Mouse (Mus musculus): ENCODE data around the gene Gm9048. TPM values are rescaled to one million over a fixed set of nuclear protein-coding genes. Genes with fewer than 3 reads are reported as not detected.

The Gm9048 gene
- polyA plus RNA-seq (2012; rRNA removed): not detected in 2 replicates

DNA sequence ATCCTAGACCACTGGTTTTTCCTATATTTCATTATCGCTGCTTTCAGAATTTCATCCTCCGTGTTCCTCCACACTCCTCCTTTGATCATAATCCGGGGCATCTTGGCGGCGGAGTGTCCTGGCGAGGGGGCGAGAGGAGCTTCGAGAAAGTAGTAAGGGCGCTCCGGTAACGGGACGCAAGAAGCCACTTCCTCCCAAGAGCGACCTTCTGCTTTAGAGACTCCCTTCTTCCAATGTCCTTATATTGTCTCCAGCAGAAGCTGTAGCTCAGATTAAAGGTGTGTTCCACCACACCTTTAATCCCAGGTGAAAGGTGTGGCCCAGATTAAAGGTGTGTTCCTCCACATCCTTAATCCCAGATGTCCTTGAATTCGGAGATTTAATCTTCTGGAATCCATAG is at the start of gene Gm9048:
TSS of gene Gm9048 (minus strand) at position 101 of the 400 bp plus-strand sequence.

DNA sequence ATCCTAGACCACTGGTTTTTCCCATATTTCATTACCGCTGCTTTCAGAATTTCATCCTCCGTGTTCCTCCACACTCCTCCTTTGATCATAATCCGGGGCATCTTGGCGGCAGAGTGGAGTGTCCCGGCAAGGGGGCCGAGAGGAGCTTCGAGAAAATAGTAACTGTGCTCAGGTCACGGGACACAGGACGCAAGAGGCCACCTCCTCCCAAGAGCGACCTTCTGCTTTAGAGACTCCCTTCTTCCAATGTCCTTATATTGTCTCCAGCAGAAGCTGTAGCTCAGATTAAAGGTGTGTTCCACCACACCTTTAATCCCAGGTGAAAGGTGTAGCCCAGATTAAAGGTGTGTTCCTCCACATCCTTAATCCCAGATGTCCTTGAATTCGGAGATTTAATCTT is 5.5 kb upstream of the Gm9048 start, which contains the start of gene Gm9049:
TSS of gene Gm9049 (minus strand) at position 101 of the 400 bp plus-strand sequence.

DNA sequence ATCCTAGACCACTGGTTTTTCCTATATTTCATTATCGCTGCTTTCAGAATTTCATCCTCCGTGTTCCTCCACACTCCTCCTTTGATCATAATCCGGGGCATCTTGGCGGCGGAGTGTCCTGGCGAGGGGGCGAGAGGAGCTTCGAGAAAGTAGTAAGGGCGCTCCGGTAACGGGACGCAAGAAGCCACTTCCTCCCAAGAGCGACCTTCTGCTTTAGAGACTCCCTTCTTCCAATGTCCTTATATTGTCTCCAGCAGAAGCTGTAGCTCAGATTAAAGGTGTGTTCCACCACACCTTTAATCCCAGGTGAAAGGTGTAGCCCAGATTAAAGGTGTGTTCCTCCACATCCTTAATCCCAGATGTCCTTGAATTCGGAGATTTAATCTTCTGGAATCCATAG is 5.3 kb downstream of the Gm9048 start, which contains the start of gene Gm9046:
TSS of gene Gm9046 (minus strand) at position 101 of the 400 bp plus-strand sequence.

DNA sequence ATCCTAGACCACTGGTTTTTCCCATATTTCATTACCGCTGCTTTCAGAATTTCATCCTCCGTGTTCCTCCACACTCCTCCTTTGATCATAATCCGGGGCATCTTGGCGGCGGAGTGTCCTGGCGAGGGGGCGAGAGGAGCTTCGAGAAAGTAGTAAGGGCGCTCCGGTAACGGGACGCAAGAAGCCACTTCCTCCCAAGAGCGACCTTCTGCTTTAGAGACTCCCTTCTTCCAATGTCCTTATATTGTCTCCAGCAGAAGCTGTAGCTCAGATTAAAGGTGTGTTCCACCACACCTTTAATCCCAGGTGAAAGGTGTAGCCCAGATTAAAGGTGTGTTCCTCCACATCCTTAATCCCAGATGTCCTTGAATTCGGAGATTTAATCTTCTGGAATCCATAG is 10.7 kb downstream of the Gm9048 start, which contains the start of gene Gm9045:
TSS of gene Gm9045 (minus strand) at position 101 of the 400 bp plus-strand sequence.

DNA sequence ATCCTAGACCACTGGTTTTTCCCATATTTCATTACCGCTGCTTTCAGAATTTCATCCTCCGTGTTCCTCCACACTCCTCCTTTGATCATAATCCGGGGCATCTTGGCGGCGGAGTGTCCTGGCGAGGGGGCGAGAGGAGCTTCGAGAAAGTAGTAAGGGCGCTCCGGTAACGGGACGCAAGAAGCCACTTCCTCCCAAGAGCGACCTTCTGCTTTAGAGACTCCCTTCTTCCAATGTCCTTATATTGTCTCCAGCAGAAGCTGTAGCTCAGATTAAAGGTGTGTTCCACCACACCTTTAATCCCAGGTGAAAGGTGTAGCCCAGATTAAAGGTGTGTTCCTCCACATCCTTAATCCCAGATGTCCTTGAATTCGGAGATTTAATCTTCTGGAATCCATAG is 16.2 kb downstream of the Gm9048 start, which contains the start of gene Gm9044:
TSS of gene Gm9044 (minus strand) at position 101 of the 400 bp plus-strand sequence.

DNA sequence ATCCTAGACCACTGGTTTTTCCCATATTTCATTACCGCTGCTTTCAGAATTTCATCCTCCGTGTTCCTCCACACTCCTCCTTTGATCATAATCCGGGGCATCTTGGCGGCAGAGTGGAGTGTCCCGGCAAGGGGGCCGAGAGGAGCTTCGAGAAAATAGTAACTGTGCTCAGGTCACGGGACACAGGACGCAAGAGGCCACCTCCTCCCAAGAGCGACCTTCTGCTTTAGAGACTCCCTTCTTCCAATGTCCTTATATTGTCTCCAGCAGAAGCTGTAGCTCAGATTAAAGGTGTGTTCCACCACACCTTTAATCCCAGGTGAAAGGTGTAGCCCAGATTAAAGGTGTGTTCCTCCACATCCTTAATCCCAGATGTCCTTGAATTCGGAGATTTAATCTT is 21.6 kb downstream of the Gm9048 start, which contains the start of gene Gm9040:
TSS of gene Gm9040 (minus strand) at position 101 of the 400 bp plus-strand sequence.

Other genes starting within 250 kb of the Gm9048 start
- 1.2 and 1.5 TPM in 2 replicates for gene Mdm1, start 206.9 kb downstream of the Gm9048 start, polyA plus RNA-seq (2012; rRNA removed)
- not detected in 2 replicates for gene Il22, start 143.7 kb downstream of the Gm9048 start, polyA plus RNA-seq (2012; rRNA removed)
- gene Gm32717, start 107.9 kb downstream of the Gm9048 start, polyA plus RNA-seq (2012; rRNA removed): not detected in 2 replicates
- gene Gm32802, start 90.0 kb downstream of the Gm9048 start, polyA plus RNA-seq (2012; rRNA removed): not detected in 2 replicates
- gene Iltifb, start 53.6 kb downstream of the Gm9048 start, polyA plus RNA-seq (2012; rRNA removed): not detected in 2 replicates
- not detected in 2 replicates for gene Gm9040, start 21.7 kb downstream of the Gm9048 start, polyA plus RNA-seq (2012; rRNA removed)
- gene Gm9044, start 16.3 kb downstream of the Gm9048 start, polyA plus RNA-seq (2012; rRNA removed): not detected in 2 replicates
- gene Gm9045, start 10.8 kb downstream of the Gm9048 start, polyA plus RNA-seq (2012; rRNA removed): not detected in 2 replicates
- gene Gm9046, start 5.4 kb downstream of the Gm9048 start, polyA plus RNA-seq (2012; rRNA removed): not detected in 2 replicates
- not detected in 2 replicates for gene Gm9049, start 5.4 kb upstream of the Gm9048 start, polyA plus RNA-seq (2012; rRNA removed)
- gene Ifng, start 92.4 kb upstream of the Gm9048 start, polyA plus RNA-seq (2012; rRNA removed): not detected in 2 replicates

Measured in colon, adult 2 months (tissue).